Mouse (Mus musculus): ENCODE measurements around the gene Dusp11.
A peak's percentile ranks its signal among the peaks of the same experiment; 100 is the strongest.
"Not testable (repeated sequence)": the region's sequence is repeated elsewhere in the genome, so short reads cannot be mapped to it uniquely, and the experiment has no call there.

The Dusp11 gene

DNA sequence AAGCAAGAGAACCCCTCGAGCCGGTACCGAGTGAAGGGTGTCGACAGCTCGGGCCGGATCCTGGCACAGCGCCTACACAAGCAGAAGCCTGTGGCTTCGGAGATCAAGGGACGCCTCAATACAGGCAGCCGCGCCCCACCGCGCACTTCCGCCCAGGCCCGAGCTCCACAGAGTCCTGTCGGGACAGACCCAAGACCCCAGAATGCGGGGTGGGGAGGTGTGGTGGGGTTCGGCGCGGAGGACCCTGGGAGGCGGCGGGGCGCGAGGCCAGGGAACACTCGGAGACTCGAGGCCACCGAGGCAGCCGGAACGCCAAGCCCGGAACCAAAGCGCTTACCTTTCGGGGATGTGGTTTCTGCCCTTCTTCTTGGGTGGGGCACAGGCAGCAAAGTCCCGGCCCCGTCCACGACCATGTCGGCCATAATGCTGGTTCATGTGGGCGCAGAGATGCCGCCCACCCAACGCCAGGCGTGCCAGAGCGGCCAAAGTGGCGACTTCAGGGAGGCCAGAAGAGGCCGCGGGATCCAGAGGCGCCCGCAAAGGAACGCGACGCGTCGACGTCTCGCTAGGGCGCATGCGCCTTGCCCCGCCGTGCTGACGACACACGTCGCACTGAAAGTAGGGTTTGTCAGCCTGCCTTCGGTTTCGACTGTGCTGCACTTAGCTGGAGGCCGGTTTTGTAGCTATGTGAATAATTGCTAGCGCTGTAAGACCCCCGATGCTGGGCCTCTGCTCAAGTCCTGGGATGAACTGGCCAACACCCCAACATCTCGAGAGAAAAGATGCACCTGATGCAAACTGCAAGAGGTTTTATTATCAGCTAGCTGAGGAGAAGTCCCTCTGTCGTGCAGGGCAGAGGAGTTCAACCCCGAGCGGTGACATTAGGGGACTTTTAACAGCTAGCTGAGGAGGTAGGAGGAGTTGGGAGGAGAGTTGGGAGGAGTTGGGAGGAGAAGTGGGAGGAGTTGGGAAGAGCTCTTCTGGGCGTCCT is at the start of gene Dusp11:
Dusp11 (minus strand) TSS at position 567 of the 991 bp plus-strand sequence.
- peak; percentile 95 for DNase-seq (ENCODE audit: low spot score)

DNA sequence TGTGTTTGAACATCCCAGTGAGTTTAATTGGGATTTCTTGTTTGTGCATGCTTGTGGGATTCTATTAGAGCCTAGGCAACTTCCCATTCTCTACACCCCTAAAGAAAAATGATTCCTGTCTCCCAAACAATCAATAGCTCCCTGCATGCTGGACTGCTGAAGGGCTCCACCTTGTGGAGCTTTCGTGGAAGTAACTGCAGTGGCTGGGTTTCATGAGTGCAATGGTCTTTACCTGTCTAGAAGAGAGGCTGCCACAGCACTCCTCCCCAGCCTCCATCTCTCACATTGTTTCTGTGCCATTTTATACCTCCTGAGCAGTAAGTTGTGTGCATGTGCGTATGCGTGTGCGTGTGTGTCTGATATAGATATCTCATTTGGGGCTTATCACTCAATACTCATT is 48.5 kb upstream of the Dusp11 start:
- peak; percentile 79 for DNase-seq (ENCODE audit: low spot score)

DNA sequence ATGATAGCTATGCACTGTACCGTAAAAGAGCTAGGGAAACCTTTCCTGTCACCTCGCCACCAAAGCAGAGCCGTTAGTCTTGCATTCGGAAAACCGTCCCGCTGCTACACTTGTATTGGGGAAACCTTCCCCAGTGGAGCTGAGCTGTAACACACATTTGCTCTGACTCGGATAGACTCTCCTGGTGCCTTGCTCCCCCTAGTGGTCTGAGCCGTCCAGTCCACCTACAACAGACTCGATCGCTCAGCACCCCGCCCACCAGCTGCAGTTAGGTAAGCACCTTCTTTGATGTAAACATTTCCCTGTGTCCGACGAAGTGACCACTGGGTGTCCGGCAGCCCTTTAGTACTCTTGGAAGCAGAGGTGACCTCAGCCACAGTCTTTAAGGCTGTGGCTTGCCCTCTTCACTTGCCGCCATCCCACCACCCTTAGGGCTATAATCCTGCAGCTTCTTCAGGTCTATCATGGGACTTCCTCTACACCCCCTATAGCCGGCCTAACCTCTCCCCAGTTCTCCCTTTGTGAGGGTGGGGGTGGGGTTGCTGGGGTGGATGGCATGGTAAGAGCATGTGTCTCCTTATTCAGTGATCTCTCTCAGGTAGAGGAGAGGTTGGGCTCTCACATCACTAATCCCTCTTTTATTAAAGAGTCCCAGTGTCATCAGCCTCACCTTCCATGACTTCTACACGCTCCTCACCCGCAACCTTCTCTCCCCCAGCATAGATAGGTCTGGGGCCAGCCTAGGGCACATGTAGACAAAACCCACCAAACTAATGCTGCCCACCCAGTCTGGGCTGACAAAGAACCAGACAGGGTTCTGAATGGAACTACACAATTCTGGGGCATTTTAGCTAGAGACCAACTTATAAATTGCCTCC is 43.0 kb upstream of the Dusp11 start:
- peak; percentile 93 for DNase-seq (ENCODE audit: low spot score)

DNA sequence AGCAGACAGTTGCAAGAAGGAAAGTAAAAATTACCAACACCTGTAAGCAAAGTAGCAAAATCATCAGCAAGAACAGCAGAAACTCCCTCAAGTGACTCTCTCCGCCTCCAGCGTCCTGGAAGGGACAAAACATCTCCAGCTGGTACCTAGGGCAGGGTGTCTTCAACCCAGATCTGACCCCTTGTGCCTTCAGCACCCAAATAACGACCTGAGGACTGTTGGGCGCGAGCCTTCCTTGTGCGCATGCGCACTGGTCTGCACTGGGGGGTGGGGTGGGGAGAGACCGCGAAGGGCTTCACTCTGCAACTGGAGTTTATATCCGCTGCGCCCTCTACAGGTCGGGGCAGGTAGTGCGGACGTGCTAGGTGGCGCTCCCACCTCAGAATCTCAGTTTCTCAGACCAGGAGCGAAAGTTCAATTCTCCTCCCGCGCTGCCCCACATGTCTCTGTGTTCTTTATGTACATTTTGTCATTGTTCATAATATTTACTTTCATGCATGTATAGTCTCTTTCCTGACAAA is 42.0 kb upstream of the Dusp11 start:
- no peak for DNase-seq (ENCODE audit: low spot score)

DNA sequence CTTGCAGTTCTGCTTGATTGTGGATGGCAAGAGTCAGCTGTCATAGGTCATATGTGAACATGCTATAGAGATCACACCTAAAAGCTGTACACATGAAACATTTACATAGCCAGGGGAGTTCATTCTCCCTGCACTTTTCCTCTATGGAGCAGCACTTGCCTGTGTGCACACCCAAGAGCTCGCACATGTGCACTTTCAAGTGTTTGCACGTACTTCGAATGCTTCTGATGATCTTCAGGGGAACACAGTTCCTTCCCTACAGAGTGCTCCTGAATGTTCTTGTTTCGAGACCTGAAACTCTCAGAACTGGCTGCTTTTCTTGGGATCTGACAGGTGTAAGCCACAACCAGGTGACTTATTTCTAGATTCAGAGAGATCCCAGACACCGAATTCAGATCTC is 29.3 kb upstream of the Dusp11 start:
- DNase-seq (ENCODE audit: low spot score): not testable (repeated sequence)

DNA sequence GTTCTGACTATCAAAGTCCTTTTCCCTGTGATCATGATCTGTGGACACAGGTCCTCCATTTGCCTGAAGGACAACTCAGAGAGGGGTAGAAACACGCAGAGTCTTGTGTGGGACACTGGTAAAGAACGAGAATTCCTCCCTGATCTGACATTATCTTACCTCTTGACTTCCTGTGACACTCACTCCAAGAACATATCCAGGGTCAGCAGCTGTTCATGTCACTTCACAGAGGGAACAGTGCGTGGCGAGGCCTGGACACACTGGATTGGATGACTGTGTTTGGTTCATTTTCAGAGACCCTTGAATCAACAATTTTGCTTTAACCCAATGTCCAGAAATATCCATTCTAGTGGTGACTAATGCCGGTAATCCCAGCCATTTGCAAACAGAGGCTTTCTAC is 28.1 kb upstream of the Dusp11 start:
- not testable (repeated sequence) for DNase-seq (ENCODE audit: low spot score)

DNA sequence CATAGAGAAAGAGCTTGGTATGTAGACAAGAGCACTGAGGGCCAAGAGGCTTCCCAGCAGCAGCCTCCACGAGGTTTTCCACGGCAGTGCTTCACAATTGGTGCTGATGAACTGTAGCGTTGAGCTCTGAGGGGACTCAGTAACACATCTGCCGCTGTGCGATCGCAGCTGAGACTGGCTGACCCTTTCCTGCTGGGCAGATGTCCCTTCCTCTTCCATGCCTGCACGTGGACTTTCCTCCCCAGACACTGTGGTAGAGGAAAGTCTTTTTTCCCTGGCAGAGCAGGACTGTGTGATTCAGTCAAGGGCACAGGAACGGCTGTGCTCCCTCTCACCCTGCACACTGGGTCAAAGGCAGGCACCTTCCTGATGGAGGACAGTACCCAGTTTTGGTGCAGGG is 22.9 kb upstream of the Dusp11 start:
- no peak for DNase-seq (ENCODE audit: low spot score)

DNA sequence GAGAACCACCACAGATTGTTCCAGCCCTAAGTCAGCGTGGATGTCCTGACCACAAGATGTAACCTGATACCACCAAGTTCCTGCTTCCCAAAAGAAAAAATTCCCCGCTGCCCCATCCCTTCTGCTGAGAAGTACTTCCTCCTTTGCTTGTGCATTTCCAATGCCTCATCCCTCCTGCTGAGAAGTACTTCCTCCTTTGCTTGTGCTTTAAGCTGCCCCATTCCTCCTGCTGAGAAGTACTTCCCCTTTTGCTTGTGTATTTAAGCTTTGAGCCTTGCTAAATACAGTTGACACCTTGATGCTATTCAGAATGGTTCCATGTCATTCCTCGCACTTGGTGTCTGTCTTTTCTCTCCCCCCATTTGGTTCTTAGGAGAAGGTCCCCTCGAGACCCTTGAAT is 17.3 kb upstream of the Dusp11 start:
- DNase-seq (ENCODE audit: low spot score): not testable (repeated sequence)

DNA sequence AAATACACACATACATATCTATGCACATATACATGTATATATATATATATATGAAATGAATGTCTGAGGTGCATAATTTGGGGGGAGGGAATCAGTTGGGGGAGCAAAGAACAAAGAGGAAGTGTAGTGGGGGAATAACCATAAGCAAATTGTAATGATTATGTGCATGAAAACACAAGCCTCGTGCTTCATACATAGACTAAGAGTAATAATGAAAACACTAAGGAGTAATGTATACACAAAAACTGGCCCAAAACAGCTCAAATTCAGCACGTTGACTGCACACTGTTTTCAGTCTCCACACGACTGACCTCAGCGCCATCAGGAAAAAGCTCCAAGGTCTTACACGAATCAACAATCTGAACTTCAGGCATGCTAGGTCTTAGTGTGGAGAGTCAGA is 14.8 kb upstream of the Dusp11 start:
- DNase-seq (ENCODE audit: low spot score): no peak

DNA sequence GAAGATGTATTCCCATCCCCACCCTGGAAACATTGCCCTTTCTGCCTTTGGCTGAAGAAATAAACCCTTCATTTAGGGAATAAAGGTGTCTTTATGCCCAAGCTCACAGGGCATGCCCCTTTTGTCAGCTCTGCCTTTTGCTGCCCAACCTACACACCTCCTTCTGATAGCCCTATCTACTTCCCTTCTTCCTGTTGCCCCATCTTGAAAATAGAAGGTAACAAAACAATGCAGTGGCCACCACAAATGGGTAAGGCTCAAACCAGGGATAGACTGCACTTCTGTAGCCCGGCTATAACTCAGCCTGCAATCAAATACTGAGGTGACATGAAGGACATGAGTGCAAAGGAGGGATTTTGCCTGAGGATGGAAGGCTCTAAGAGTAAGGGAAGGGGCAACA is 14.3 kb upstream of the Dusp11 start:
- no peak for DNase-seq (ENCODE audit: low spot score)

DNA sequence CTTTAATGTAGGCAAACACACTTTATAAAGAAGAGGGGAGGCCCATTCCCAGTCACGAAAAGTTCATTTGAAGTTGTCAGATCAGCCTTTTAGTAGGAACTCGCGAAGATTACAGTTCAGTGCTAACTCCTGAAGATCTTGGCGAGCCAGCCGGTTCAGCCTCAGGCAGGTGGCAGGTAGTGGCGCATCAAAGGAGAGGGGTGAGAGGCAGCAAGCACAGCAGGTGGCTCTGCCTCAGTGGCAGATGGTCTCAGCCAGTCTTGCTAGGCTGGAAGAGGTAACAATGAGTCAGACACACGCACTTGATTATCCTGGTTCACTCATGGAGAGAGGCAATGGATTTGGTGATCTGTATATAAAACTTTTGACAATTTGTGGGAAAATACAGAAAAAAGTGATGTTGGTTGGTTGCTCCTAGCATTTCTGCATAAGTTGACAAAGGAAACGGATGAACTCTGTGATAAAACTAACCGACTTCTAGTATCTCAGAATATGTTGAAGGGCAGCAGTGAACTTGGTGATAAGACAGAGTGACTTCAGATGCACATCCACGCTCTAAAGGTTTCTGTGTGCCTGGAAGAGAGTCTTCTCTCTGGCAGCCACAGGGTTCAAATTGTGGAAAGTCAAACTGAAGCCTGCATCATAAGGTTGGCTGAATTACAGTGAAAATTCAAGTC is 13.6 kb upstream of the Dusp11 start:
- DNase-seq (ENCODE audit: low spot score): no peak

DNA sequence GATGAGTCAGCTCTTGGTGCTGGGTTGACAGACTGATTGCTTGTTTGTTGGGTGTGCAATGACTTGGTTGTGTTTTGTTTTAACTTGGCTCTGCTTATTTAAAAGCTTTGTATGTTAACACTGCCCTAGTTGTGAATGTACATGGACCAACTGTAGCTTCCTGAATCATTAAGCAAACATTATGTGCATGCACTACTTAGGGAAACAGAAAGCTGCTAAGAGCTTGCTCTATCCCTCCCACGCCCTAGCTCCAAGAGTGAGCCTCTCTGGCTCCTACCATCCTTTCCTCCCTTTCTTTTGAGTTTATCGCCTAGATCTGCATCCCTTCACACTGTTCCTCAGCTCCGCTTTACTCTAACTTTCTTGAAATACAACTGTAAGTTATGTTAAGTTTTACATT is 11.9 kb upstream of the Dusp11 start:
- DNase-seq (ENCODE audit: low spot score): no peak

DNA sequence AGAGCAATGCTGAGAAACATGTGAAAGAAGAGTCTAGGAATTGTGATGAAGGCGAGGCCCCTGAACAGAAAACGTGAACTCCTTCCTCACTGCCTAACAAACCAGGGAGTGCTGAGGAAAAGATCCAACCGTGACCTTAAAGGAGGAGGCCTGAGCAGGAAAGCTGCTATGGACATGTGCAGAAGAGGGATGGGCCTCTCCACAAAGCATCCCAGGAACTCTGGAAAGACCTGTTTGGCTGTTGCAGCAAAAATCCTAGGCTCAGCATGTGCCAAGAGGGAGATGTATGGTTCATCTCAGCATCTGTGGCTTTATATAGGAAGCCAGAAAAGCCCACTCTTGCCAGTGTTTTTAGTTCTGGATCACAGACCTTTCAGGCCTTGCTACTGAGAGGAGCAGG is 11.2 kb upstream of the Dusp11 start:
- DNase-seq (ENCODE audit: low spot score): no peak

DNA sequence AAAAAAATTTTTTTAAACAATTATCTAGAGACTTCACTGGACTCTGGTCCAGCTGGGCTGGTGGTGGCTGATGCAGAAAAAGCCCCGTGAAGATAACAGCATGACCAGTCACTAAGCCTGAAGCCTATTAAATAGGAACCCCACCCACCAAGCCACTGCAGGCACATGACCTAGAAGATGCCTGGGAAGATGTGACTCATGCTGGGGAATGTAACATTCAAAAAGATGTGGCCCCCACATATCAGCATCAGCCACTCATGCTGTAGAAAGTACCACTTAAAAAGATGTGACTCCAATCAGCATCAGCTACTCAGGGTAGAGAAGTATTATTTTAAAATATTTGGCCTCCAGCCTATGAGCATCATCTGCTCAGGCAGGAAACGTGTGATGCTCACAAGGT is 8.4 kb upstream of the Dusp11 start:
- no peak for DNase-seq (ENCODE audit: low spot score)

DNA sequence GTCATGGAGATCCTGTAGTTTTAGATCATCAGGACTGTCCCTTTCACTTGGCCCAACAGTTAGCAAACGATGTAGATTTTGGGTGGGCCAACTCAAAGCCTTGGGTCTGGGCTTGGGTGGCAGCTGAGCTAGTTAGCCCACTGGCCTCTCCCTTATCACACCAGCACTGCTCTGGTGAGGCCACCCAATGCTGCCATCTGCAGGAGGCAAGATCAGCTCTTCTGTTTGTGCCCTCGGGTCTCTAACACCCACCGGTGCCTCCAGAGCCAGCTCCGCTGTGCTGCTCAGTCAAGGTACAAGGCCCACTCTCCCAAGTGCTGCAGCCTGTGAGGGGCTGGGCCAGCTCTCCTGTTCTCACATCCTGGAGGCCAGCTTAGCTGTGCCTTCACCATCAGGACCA is 5.2 kb upstream of the Dusp11 start:
- no peak for DNase-seq (ENCODE audit: low spot score)

DNA sequence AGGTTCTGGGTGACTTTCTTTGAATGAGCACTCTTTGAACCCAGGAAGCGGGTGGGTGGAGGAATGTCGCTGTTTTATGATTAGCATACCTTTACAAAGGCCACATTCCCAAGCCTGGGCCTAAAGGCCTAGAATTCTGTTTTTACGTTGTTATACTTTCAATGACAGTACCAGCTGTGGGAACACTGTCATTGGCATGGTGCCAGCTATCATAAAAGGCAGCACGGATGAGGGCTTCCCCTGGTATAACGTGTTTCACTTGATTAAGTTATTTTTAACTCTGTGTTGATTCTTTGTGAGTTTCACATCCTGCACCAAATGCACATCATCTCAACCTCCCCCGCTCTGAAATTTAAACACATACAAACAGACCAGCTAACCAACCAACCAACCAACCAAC is 4.6 kb upstream of the Dusp11 start:
- not testable (repeated sequence) for DNase-seq (ENCODE audit: low spot score)

DNA sequence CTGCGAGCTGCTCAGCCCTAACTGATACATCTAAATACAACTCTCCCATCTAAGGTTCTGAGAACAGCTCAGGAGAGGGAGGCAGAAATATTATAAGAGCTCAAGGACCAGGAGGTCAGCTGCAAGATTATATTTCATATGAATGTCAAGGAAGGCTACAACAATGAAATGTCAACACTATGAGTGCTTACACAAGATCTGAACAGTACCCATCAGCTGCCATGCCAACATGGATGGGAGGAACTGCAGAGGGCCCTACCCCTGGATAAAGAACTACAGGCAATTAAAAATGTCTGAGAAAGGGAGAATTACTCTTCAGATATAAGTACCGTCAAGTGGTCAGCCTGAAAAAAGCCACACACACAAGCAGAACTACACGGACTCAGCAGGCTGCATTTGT is 3.9 kb downstream of the Dusp11 start:
- DNase-seq (ENCODE audit: low spot score): no peak

DNA sequence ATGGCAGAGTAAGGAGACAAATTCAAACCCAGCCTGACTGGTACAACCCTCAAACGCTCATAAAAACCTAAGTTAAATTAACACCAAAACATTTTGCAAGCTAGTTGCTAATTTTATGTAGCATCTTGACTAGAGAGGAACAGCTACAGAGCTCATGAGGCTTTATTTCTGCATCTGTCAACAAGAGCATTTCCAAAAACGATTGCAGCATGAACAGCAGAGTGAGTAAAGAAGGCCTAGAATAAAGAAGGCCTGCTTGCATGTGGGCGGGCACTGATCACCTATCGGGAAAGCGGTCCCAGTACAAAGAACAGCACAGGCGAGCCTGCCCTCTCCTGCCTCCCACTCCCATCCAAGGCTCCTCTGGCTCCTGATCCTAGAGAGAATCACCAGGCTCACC is 12.9 kb downstream of the Dusp11 start:
- no peak for DNase-seq (ENCODE audit: low spot score)

DNA sequence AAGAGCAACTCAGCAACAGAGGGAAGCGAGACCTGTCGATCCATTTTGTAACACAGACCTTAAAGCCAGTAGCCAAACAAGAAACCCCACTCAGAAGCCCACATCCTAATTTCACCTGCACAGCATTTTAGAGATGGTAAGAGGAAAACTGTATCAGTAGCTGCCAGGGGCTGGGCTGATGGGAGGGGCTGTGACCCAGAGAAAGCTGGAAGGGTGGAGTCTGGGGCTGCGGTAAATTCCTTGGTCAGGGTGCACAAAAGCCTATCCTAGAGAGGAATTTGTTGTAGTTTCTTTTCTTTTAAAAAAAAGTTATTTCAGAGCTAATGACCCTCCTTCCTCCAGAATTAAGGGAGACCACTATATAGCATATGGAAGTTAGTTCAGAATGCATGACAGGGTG is 19.0 kb downstream of the Dusp11 start:
- no peak for DNase-seq (ENCODE audit: low spot score)

DNA sequence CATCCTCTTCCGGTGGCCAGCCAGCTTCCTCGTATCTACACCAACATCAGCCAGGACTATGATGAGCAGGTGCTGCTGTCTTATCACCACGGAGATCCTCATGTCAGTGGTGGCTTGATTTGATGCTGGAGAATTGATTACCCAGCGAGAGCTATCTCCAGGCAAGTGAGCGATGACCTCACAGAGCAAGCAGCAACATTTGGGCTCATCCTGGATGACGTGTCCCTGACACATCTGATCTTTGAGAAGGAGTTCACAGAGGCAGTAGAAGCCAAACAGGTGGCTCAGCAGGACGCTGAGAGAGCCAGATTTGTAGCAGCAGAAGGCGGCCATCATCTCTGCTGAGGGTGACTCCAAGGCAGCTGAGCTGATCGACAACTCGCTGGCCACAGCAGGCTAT is 22.8 kb downstream of the Dusp11 start:
- no peak for DNase-seq (ENCODE audit: low spot score)

DNA sequence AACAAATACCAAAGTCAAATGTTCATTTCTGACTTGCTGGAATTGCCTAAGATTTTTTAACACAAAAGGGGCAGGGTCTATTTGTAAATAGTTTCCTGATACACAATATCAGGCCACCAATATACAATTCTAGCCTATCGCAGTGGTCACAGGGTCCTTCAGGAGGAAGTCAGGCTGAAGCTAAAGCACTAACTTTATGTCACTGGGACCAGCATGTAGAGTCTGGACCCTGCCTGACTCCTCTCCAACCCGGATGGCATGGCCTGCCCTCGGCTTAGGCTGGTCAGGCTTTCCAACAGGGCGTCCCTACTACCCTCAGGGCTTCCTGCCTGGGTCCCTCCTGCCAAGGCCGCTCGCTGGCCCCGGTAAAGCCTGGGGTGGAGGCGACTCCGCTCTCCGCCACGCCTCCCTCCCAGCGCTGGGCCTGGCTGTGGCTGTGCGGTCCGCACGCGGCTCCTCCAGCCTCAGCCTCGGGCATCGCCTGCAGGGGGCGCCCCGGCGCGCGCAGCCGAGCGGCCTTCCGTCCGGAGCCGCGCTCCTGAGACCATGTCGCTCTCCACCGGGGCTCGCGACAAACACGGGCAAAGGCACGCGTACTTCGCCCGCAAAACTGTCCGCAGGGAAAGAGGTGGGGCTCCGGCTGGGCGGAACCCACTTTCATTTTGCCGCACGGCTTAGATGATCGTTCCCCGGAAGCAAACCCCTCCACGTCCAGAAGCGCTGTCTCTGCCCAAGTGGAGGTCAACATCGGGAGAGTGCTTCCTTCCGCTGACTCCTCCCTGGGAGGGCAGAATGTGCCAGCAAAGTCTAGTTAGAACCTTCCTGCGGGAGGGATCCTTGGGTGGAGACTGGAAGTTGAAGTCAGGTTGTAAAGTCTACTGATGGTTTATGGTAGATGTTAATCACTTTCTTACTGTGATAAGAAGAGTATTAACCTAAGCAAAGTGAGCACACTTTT is 24.7 kb downstream of the Dusp11 start:
- DNase-seq (ENCODE audit: low spot score): peak; percentile 79
